Mouse (Mus musculus) hindbrain, embryonic 12.5 days (tissue): ENCODE measurements around the gene Tmem189. TPM values are rescaled to one million over a fixed set of nuclear protein-coding genes. Genes with fewer than 3 reads are reported as not detected.
"Not testable (repeated sequence)": the region's sequence is repeated elsewhere in the genome, so short reads cannot be mapped to it uniquely, and the experiment has no call there.

Source experiments
- ATAC-seq: fragments of 200-750 bp; cut with Nextera tagmentation; 2 replicates; pipeline ENCODE4 v1.8.0; 2017; ENCODE audit warnings: moderate TSS enrichment; ENCODE audit not compliant: low FRiP score
- H3K27ac ChIP-seq: fragments of 300-500 bp; sonication (generic); 2 replicates; pipeline ENCODE4 v1.5.1; 2016; ENCODE audit warnings: mild to moderate bottlenecking
- H3K27me3 ChIP-seq: fragments of 300-500 bp; sonication (generic); 2 replicates; pipeline ENCODE4 v1.6.1; 2016; ENCODE audit warnings: mild to moderate bottlenecking
- H3K36me3 ChIP-seq: fragments of 300-500 bp; sonication (generic); 2 replicates; pipeline ENCODE4 v1.6.1; 2016; ENCODE audit warnings: mild to moderate bottlenecking
- H3K4me1 ChIP-seq: fragments of 300-500 bp; sonication (generic); 2 replicates; pipeline ENCODE4 v1.6.1; 2016
- H3K4me2 ChIP-seq: fragments of 300-500 bp; sonication (generic); replicated peaks from 2 replicates; pipeline ENCODE4 v1.6.1; 2016; ENCODE audit warnings: mild to moderate bottlenecking
- H3K4me3 ChIP-seq: fragments of 300-500 bp; sonication (generic); 2 replicates; pipeline ENCODE4 v1.5.1; 2016; ENCODE audit warnings: mild to moderate bottlenecking
- H3K9ac ChIP-seq: fragments of 300-500 bp; sonication (generic); 2 replicates; pipeline ENCODE4 v1.6.1; 2016; ENCODE audit warnings: mild to moderate bottlenecking, moderate library complexity
- H3K9me3 ChIP-seq: fragments of 300-500 bp; sonication (generic); replicated peaks from 2 replicates; pipeline ENCODE4 v1.6.1; 2016; ENCODE audit warnings: mild to moderate bottlenecking
- WGBS: fragments of 180-500 bp; shearing (Covaris S2); methylation state at CpG from one replicate; pipeline ENCODE4 v1.1.7; 2016; 5-methylcytosine and 5-hydroxymethylcytosine counted together
- polyA plus RNA-seq: library from polyadenylated mRNA; unstranded; fragments of >200 nt; fragmentation: Nextera tagmentation; extraction: Ambion mirVana; gene quantifications from 2 replicates; pipeline ENCODE4 v1.2.1, GENCODE M21; 2016

Gene Tmem189
- polyA plus RNA-seq, 1 experiment from 2014 or later = 43.9 TPM

GRCm38 (mm10) chr2:167657973-167658372, 31.6 kb downstream of the Tmem189 start:
- Histone ChIP-seq H3K4me3 (no peak overlapping the region), H3K36me3 (peaks cover 25% of the 10 kb centered on the region), H3K27me3 (peaks cover 9% of the 10 kb centered on the region; the same call in 1 of the 2 replicates), H3K4me1 (peaks cover 40% of the 10 kb centered on the region), H3K9ac (no peak overlapping the region; the same call in 1 of the 2 replicates), H3K27ac (no peak overlapping the region), H3K9me3 (no peaks in the 10 kb centered on the region), H3K4me2 (no peak overlapping the region)
- WGBS = 87% methylated on average over 4 of the region's 4 CpGs
- ATAC-seq = no peak

GRCm38 (mm10) chr2:167656629-167657478, 32.8 kb downstream of the Tmem189 start:
- H3K36me3 ChIP-seq = peaks cover 34% of the 10 kb centered on the region
- H3K27me3 ChIP-seq = no peaks in the 10 kb centered on the region; the same call in 1 of the 2 replicates
- no peak overlapping the region for H3K4me2 ChIP-seq
- H3K4me3 ChIP-seq = no peak overlapping the region
- no peaks in the 10 kb centered on the region for H3K9me3 ChIP-seq
- no peak for ATAC-seq
- H3K4me1 ChIP-seq = peaks cover 34% of the 10 kb centered on the region
- WGBS = 82% methylated on average over 16 of the region's 16 CpGs
- H3K27ac ChIP-seq = no peak overlapping the region
- no peak overlapping the region for H3K9ac ChIP-seq

GRCm38 (mm10) chr2:167654911-167655600, 34.6 kb downstream of the Tmem189 start:
- peaks cover 22% of the 10 kb centered on the region for H3K4me1 ChIP-seq
- no peaks in the 10 kb centered on the region for H3K9me3 ChIP-seq
- H3K4me3 ChIP-seq = no peak overlapping the region
- 89% methylated on average over 10 of the region's 10 CpGs for WGBS
- H3K36me3 ChIP-seq = peaks cover 34% of the 10 kb centered on the region
- H3K27me3 ChIP-seq = no peaks in the 10 kb centered on the region
- ATAC-seq = no peak
- H3K9ac ChIP-seq = no peak overlapping the region
- H3K4me2 ChIP-seq = no peak overlapping the region
- H3K27ac ChIP-seq = no peak overlapping the region

GRCm38 (mm10) chr2:167652694-167653093, 36.9 kb downstream of the Tmem189 start:
- peaks cover 3% of the 10 kb centered on the region for H3K4me1 ChIP-seq
- 91% methylated on average over 7 of the region's 7 CpGs for WGBS
- no peak overlapping the region for H3K9ac ChIP-seq

GRCm38 (mm10) chr2:167651622-167652021, 38.0 kb downstream of the Tmem189 start:
- WGBS = 89% methylated on average over 9 of the region's 9 CpGs
- Histone ChIP-seq H3K4me3 (no peak overlapping the region), H3K27ac (no peak overlapping the region), H3K36me3 (peaks cover 27% of the 10 kb centered on the region), H3K4me2 (no peak overlapping the region), H3K4me1 (peaks cover under 1% of the 10 kb centered on the region), H3K27me3 (no peaks in the 10 kb centered on the region), H3K9me3 (no peaks in the 10 kb centered on the region), H3K9ac (no peak overlapping the region)
- ATAC-seq = no peak

More at GRCm38 (mm10) chr2:167652694-167653093, 36.9 kb downstream of the Tmem189 start:
- no peak overlapping the region for H3K27ac ChIP-seq
- no peaks in the 10 kb centered on the region for H3K9me3 ChIP-seq
- peaks cover 28% of the 10 kb centered on the region for H3K36me3 ChIP-seq
- H3K4me2 ChIP-seq = no peak overlapping the region
- no peaks in the 10 kb centered on the region for H3K27me3 ChIP-seq
- no peak overlapping the region for H3K4me3 ChIP-seq
- no peak for ATAC-seq

GRCm38 (mm10) chr2:167649290-167650032, 40.2 kb downstream of the Tmem189 start:
- no peak overlapping the region for H3K4me2 ChIP-seq
- WGBS = 92% methylated on average over 12 of the region's 12 CpGs
- no peak for ATAC-seq
- H3K27me3 ChIP-seq = no peaks in the 10 kb centered on the region
- H3K9me3 ChIP-seq = no peaks in the 10 kb centered on the region
- H3K4me1 ChIP-seq = no peaks in the 10 kb centered on the region; the same call in 1 of the 2 replicates
- H3K36me3 ChIP-seq = peaks cover 34% of the 10 kb centered on the region
- H3K9ac ChIP-seq = no peak overlapping the region
- H3K4me3 ChIP-seq = no peak overlapping the region
- H3K27ac ChIP-seq = no peak overlapping the region

- Histone ChIP-seq H3K4me2 (no peak overlapping the region), H3K36me3 (peaks cover 26% of the 10 kb centered on the region), H3K27ac (no peak overlapping the region), H3K9ac (no peak overlapping the region), H3K4me1 (no peaks in the 10 kb centered on the region; the same call in 1 of the 2 replicates), H3K4me3 (no peak overlapping the region), H3K27me3 (no peaks in the 10 kb centered on the region), H3K9me3 (no peaks in the 10 kb centered on the region)
- WGBS = 67% methylated on average over 4 of the region's 4 CpGs
- ATAC-seq = no peak
Observed at GRCm38 (mm10) chr2:167646411-167646810, 43.2 kb downstream of the Tmem189 start.

- not testable (repeated sequence) for H3K4me2 ChIP-seq, ATAC-seq, H3K27ac ChIP-seq, H3K4me3 ChIP-seq, H3K4me1 ChIP-seq, H3K9me3 ChIP-seq, H3K9ac ChIP-seq, H3K27me3 ChIP-seq
- WGBS = 87% methylated on average over 13 of the region's 13 CpGs
- H3K36me3 ChIP-seq = peaks cover 26% of the 10 kb centered on the region
Observed at GRCm38 (mm10) chr2:167643356-167644052, 46.1 kb downstream of the Tmem189 start.

- Histone ChIP-seq H3K27me3 (no peaks in the 10 kb centered on the region), H3K36me3 (peaks cover 26% of the 10 kb centered on the region), H3K4me1 (no peaks in the 10 kb centered on the region), H3K4me3 (no peak overlapping the region), H3K27ac (no peak overlapping the region), H3K9ac (no peak overlapping the region), H3K4me2 (no peak overlapping the region), H3K9me3 (no peaks in the 10 kb centered on the region)
- 86% methylated on average over 6 of the region's 6 CpGs for WGBS
- no peak for ATAC-seq
Observed at GRCm38 (mm10) chr2:167642164-167642563, 47.5 kb downstream of the Tmem189 start.

- Histone ChIP-seq H3K9ac (no peak overlapping the region), H3K27me3 (no peaks in the 10 kb centered on the region), H3K27ac (no peak overlapping the region), H3K9me3 (no peaks in the 10 kb centered on the region), H3K4me2 (no peak overlapping the region), H3K4me3 (no peak overlapping the region), H3K36me3 (peaks cover 26% of the 10 kb centered on the region), H3K4me1 (no peaks in the 10 kb centered on the region)
- 51% methylated on average over 8 of the region's 8 CpGs for WGBS
- ATAC-seq = no peak
Observed at GRCm38 (mm10) chr2:167641337-167641736, 48.3 kb downstream of the Tmem189 start.

- Histone ChIP-seq H3K9ac (no peak overlapping the region), H3K36me3 (peaks cover 21% of the 10 kb centered on the region), H3K27me3 (no peaks in the 10 kb centered on the region), H3K27ac (no peak overlapping the region), H3K4me3 (no peak overlapping the region), H3K4me1 (no peaks in the 10 kb centered on the region), H3K4me2 (no peak overlapping the region), H3K9me3 (no peaks in the 10 kb centered on the region)
- WGBS = 83% methylated on average over 3 of the region's 3 CpGs
- ATAC-seq = no peak
Observed at GRCm38 (mm10) chr2:167640279-167640678, 49.3 kb downstream of the Tmem189 start.
